Mouse (Mus musculus) heart, embryonic 13.5 days (tissue): ENCODE measurements around the gene Prrx1. TPM values are rescaled to one million over a fixed set of nuclear protein-coding genes. Genes with fewer than 3 reads are reported as not detected.

Experiments
- ATAC-seq: fragments of 200-750 bp; cut with Nextera tagmentation; 2 replicates; pipeline ENCODE4 v1.8.0; 2017; ENCODE audit warnings: moderate TSS enrichment; ENCODE audit not compliant: insufficient number of reproducible peaks, low FRiP score, low TSS enrichment; ENCODE audit errors: extremely low read depth
- H3K27ac ChIP-seq: fragments of 300-500 bp; sonication (generic); replicated peaks from 2 replicates; pipeline ENCODE4 v1.5.1; 2015; ENCODE audit warnings: moderate library complexity, mild to moderate bottlenecking, inconsistent platforms
- H3K27me3 ChIP-seq: fragments of 300-500 bp; sonication (generic); replicated peaks from 2 replicates; pipeline ENCODE4 v1.6.1; 2015; ENCODE audit warnings: mild to moderate bottlenecking, inconsistent platforms
- H3K36me3 ChIP-seq: fragments of 300-500 bp; sonication (generic); 2 replicates; pipeline ENCODE4 v1.6.1; 2015; ENCODE audit warnings: mild to moderate bottlenecking, inconsistent platforms
- H3K4me1 ChIP-seq: fragments of 300-500 bp; sonication (generic); 2 replicates; pipeline ENCODE4 v1.6.1; 2015; ENCODE audit warnings: inconsistent platforms
- H3K4me2 ChIP-seq: fragments of 300-500 bp; sonication (generic); 2 replicates; pipeline ENCODE4 v1.6.1; 2015; ENCODE audit warnings: inconsistent platforms, mild to moderate bottlenecking, moderate library complexity
- H3K4me3 ChIP-seq: fragments of 300-500 bp; sonication (generic); 2 replicates; pipeline ENCODE4 v1.5.1; 2015; ENCODE audit warnings: moderate library complexity, mild to moderate bottlenecking, inconsistent platforms
- H3K9ac ChIP-seq: fragments of 300-500 bp; sonication (generic); 2 replicates; pipeline ENCODE4 v1.6.1; 2015; ENCODE audit warnings: inconsistent platforms, mild to moderate bottlenecking, moderate library complexity
- H3K9me3 ChIP-seq: fragments of 300-500 bp; sonication (generic); 2 replicates; pipeline ENCODE4 v1.6.1; 2016; ENCODE audit warnings: inconsistent platforms
- WGBS: fragments of 180-500 bp; shearing (Covaris S2); methylation state at CpG from one replicate; pipeline ENCODE4 v1.1.7; 2015; ENCODE audit warnings: mixed read lengths; 5-methylcytosine and 5-hydroxymethylcytosine counted together
- polyA plus RNA-seq: library from polyadenylated mRNA; unstranded; fragments of >200 nt; fragmentation: Nextera tagmentation; extraction: Ambion mirVana; gene quantifications from 2 replicates; pipeline ENCODE4 v1.2.1, GENCODE M21; 2015

The Prrx1 gene
- polyA plus RNA-seq, 1 experiment from 2014 or later, result 8.2 TPM

DNA sequence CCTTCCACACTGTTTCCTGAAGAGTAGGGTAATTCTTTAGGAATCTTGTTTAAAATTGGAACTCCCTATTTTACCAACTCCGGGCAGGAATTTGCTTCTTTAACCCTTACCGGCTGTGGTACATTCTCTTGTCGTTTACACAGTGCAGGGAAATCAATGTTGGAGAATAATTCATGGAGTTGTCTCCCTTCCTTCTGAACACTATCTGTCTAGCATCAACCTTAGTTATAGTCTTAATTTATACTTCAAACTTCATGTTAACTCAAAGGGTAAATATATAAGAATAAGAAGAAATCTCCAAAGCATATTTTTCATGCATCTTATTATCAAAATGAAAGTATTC, 25.7 kb upstream of the Prrx1 start:
- no peak for ATAC-seq
- Histone ChIP-seq H3K9ac (no peak overlapping the region), H3K4me2 (no peak overlapping the region), H3K27ac (no peak overlapping the region), H3K27me3 (no peaks in the 10 kb centered on the region), H3K36me3 (no peaks in the 10 kb centered on the region), H3K4me1 (peaks cover 6% of the 10 kb centered on the region), H3K9me3 (no peaks in the 10 kb centered on the region), H3K4me3 (no peak overlapping the region)
- 81% methylated on average over 3 of the region's 3 CpGs for WGBS

DNA sequence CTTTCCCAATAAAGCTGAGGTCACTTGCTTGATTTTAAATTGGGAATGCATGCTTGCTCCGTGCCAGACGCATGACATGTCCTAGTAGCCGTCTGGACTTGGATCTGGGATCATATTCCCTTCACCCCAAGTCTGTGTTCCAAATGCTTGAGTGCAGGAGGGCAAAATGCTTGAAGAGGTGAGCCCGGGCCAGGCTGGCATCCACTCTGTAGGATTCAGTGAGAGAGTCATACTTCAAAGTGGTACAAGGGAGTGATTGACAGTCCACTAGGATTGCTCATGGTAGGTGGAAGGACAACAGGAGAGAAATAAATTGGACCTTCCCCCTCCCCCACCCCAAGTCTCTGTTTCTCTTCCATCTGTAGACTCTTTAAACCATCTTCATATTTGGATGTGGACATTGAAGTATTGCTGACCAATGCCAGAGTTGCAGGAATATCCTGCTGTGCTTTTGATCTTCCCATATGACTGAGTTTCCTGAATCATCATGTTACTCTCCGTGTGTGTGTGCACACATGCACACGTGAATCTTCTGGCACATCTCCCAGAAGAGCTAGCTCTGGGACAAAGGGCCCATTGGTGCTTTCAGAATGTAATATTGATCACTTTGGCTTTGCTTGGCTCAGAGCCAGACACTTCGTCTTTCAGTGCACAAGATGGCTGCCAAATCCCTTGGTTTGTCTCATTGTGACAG, 25.2 kb upstream of the Prrx1 start:
- Histone ChIP-seq H3K9me3 (peaks cover under 1% of the 10 kb centered on the region; the same call in 1 of the 2 replicates), H3K4me1 (peaks cover 6% of the 10 kb centered on the region), H3K27ac (no peak overlapping the region), H3K9ac (no peak overlapping the region), H3K4me3 (no peak overlapping the region), H3K36me3 (no peaks in the 10 kb centered on the region), H3K4me2 (no peak overlapping the region), H3K27me3 (no peaks in the 10 kb centered on the region)
- ATAC-seq, result no peak
- 64% methylated on average over 7 of the region's 7 CpGs for WGBS

DNA sequence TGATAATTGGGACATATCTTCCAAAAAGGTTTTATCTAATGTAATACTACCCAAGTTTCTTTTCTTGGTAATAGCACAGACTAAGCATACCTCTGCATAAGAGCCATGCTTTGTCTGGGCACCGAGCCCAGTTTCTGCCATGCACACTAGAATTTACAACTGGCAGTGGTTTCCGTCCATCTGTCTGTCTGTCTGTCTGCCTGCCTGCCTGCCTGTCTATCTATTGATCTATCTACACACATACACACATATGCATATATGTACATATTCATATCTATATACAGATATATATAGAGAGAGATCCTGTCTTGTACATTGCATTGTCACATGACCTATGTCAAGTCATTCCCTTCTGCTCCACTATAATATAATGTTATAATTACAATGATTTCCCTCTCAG, 24.3 kb upstream of the Prrx1 start:
- no peak overlapping the region for H3K4me2 ChIP-seq
- H3K27me3 ChIP-seq, result no peaks in the 10 kb centered on the region
- H3K27ac ChIP-seq, result no peak overlapping the region
- H3K36me3 ChIP-seq, result no peaks in the 10 kb centered on the region
- no peak overlapping the region for H3K9ac ChIP-seq
- no peak overlapping the region for H3K4me3 ChIP-seq
- WGBS, result 39% methylated on average over 2 of the region's 2 CpGs
- no peak for ATAC-seq
- H3K4me1 ChIP-seq, result peaks cover 6% of the 10 kb centered on the region
- H3K9me3 ChIP-seq, result peaks cover 5% of the 10 kb centered on the region; the same call in 1 of the 2 replicates

DNA sequence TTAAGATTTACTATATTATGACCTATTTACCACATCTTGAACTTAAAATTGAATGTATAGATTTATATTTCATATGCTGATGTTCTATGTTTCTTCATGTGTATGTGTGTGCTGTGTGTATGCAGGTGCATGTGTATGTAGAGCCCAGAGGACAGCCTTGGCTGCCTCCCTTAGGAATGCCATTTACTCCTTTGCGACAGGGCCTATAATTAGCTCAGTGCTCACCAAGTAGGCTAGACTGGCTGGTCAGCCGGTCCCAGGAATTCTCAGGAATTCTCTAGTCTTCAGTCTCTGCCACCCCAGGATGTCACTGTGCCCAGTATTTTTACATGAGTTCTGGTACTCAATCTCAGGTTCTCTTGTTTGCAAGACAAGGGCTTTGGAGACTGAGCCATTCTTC, 13.8 kb upstream of the Prrx1 start:
- WGBS, result 25% methylated on average over 2 of the region's 2 CpGs
- no peak for ATAC-seq
- Histone ChIP-seq H3K36me3 (no peaks in the 10 kb centered on the region), H3K27me3 (no peaks in the 10 kb centered on the region), H3K27ac (no peak overlapping the region), H3K4me2 (no peak overlapping the region), H3K9ac (no peak overlapping the region), H3K4me1 (peaks cover 7% of the 10 kb centered on the region; the same call in 1 of the 2 replicates), H3K9me3 (peaks cover 4% of the 10 kb centered on the region; the same call in 1 of the 2 replicates), H3K4me3 (no peak overlapping the region)

DNA sequence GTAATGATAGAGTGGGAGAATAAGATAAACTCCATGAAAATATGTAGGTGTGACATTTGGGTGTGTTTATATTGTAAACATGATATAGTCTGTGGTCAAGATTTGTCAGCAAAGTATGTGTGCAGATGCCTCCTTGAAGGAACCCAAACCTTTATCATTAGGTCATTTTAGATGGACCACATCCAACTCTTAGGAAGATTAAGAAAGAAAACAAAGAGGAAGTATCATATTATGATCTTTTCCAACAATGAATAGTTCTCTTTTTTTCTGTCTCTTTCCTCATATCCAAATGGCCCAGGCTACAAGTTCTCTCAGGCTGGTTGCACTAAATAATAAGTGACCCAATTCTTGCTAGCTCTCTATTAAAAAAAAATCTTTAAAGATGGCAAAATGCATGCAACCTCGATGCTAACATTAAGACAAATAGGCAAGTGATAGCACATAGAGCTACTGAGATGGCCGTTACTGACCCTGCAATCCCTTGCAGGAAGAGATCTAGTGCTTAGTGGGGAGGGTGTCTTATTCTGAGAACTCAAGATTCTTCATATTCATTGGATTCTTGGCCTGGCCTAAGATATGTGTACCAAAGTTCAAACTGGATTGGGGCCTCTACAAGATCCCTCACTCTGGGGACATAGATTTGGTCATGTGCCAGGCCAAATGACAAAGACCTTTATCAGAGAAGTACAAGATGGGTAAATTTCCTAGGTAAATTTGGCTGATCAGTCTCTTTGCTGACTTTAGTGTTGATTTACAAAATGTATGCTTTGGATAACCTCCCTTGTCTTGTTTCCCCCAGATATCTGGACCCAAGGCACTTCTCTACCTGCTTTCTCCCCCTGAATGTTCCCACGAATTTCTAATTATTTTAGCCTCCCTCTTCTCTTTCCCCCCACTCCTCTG, 6.4 kb upstream of the Prrx1 start:
- ATAC-seq, result no peak
- H3K27ac ChIP-seq, result no peak overlapping the region
- H3K4me3 ChIP-seq, result no peak overlapping the region
- no peak overlapping the region for H3K4me2 ChIP-seq
- peaks cover 3% of the 10 kb centered on the region for H3K4me1 ChIP-seq
- peaks cover 23% of the 10 kb centered on the region for H3K27me3 ChIP-seq
- 52% methylated on average over 3 of the region's 3 CpGs for WGBS
- H3K9ac ChIP-seq, result no peak overlapping the region
- H3K36me3 ChIP-seq, result no peaks in the 10 kb centered on the region
- H3K9me3 ChIP-seq, result peaks cover 4% of the 10 kb centered on the region; the same call in 1 of the 2 replicates

DNA sequence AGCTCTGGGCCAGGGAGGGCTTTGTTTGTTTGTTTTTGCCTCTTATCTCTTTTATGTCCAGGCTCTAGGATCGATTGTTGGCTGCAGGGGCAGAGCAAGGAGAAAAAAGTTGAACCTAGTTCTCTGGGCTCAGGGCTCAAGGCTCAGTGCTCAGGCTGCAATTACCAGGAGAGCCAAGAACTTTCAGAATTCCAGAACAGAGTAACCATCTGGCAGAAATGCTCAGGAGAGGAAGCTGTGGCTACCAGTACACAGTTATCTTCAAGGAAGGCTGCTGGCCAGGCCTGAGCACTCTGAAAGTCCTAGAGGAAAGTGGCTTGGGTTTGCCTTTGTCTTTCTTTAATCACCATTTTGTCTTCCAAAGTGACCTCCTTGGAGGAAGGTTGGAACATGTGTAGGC, 3.4 kb upstream of the Prrx1 start:
- ATAC-seq, result no peak
- no peak overlapping the region for H3K4me3 ChIP-seq
- H3K27ac ChIP-seq, result no peak overlapping the region

DNA sequence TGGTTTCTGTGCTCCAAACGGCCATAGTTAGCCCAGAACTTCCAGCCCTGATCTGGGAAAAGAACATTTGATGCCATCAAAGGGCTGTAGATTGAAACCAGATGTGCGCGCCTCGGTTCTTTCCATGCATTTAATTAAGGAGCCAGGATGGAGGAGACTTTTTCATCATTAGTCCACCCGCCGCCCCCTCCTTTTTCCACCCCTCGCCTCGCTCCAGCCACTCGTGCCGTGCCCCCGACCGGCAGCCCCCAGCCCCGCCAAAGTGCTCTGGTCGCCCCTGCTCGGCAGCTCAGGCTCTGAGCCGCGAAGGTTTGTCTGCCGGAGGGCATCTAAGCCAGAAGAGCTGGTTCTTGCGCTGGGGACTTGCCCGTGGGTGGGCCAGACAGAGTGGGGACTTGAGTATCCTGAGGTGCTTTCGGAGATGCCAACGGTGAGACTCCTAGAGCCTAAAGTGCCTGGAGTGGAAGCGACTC, 1.4 kb upstream of the Prrx1 start:
- Histone ChIP-seq H3K4me3 (peak overlapping the region; percentile 73), H3K27me3 (peaks cover 63% of the 10 kb centered on the region), H3K27ac (0 out of 2 replicates have a peak overlapping the region, but pooled peaks have one; percentile 58), H3K9me3 (no peaks in the 10 kb centered on the region), H3K36me3 (no peaks in the 10 kb centered on the region), H3K4me2 (peak overlapping the region; percentile 97), H3K9ac (peak overlapping the region; percentile 86), H3K4me1 (peaks cover 28% of the 10 kb centered on the region)
- WGBS, result 2% methylated on average over 23 of the region's 23 CpGs
- no peak for ATAC-seq

More for the DNA sequence above, 3.4 kb upstream of the Prrx1 start:
- Histone ChIP-seq H3K4me2 (no peak overlapping the region), H3K9ac (no peak overlapping the region), H3K36me3 (no peaks in the 10 kb centered on the region), H3K4me1 (peaks cover 24% of the 10 kb centered on the region), H3K9me3 (no peaks in the 10 kb centered on the region), H3K27me3 (peaks cover 42% of the 10 kb centered on the region)
- WGBS, result 5% methylated on average over 1 of the region's 1 CpGs

DNA sequence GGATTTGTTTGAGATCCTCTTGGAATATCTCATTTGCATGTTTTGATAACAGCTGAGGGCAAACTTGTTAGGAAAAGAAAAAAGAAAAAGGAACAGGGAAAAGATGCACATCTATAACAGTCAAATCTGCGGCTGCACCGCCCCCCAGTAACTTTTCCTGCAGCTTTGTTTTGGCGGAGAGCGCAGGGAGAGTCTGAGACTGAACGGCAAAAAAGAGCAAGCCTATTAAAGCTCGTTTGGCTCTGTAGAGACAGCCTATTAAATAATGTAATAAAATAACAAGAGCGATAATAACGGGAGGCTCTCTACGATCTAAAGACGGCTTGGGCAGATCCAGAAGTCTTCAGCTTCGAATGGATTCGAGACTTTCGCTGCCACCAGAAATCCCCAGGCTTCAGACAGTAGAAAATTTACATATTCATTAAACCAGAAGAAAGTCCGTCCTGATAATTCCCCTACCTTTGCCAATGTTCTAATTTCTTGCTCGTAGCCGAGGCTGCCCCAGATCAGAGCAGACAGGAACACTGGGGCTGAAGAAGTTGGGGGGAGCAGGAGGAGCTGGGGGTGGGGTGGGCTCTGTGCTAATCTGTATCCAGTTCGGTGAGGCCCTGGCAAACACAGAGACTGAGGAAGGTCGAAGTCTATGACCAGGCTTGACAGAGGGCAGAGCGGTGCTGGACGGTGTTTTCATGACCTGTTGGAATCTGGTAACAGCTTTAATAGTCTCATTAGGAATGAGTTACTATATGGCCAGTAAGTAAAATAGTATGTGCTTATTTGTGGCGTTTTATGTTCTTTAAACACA, 613 bp upstream of the Prrx1 start:
- Histone ChIP-seq H3K27me3 (peaks cover 70% of the 10 kb centered on the region), H3K36me3 (no peaks in the 10 kb centered on the region), H3K4me1 (peaks cover 32% of the 10 kb centered on the region), H3K9me3 (no peaks in the 10 kb centered on the region), H3K27ac (peak overlapping the region; percentile 58), H3K4me2 (peak overlapping the region; percentile 97), H3K4me3 (peak overlapping the region; percentile 73), H3K9ac (peak overlapping the region; percentile 86)
- no peak for ATAC-seq
- under 1% methylated on average over 21 of the region's 21 CpGs for WGBS

DNA sequence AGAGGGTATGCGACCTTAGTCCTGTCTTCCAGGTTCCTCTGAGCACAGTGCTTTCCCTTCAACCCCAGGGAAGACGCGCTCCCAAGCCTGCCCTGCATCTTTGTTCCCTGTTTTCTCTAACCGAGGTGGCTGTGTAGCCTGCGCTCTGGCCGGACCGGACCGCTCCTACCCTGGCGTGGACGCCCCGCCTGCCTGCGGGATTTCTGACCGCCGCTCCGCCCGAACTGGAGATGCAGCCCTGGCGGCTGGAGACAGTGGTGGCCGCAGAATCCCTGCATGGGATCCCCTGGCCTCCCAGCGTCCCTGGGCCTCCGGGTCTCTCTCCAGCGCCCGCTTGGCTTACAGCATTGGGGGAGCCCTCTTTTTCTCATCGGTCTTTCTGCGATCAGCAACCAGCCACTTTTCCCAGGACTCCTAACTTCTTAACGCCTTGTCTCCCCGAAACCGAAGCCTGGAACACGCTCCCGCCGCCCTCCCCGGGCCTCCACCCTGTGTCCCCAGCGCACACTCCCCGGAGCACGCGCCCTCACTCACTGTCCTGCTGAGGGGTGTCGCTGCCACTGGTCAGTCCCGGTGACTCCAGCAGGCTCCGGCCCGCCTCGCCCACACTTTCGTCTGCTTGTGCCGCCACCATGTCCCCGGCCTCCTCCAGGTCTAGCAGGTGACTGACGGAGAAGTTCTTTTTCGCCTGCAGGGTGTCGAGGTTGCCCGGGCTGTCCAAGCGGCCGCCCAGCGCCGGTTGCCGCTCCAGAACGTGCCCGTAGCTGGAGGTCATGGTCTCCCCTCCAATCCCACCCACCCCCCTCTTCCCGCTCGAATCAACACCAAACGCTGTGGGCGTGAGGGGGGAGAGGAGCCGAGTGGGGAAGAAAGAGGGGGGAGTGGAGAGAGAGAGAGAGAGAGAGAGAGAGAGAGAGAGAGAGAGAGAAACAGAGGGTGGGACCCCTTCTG, 1.4 kb downstream of the Prrx1 start:
- H3K4me1 ChIP-seq, result peaks cover 40% of the 10 kb centered on the region
- H3K27ac ChIP-seq, result peak overlapping the region; percentile 77
- H3K36me3 ChIP-seq, result no peaks in the 10 kb centered on the region
- peaks cover 86% of the 10 kb centered on the region for H3K27me3 ChIP-seq
- WGBS, result under 1% methylated on average over 58 of the region's 59 CpGs
- no peak for ATAC-seq
- H3K4me2 ChIP-seq, result peak overlapping the region; percentile 97
- peak overlapping the region; percentile 73 for H3K4me3 ChIP-seq
- peak overlapping the region; percentile 86 for H3K9ac ChIP-seq
- no peaks in the 10 kb centered on the region for H3K9me3 ChIP-seq
